Mouse (Mus musculus) megakaryocyte, embryonic 14.5 days (primary cell): Measurements from ENCODE around the gene Pop4. TPM values are rescaled to one million over a fixed set of nuclear protein-coding genes. Genes with fewer than 3 reads are reported as not detected.

Experiments
- H3K27me3 ChIP-seq: replicated peaks from 2 replicates; pipeline ENCODE3; 2012; ENCODE audit warnings: inconsistent platforms
- H3K36me3 ChIP-seq: replicated peaks from 2 replicates; pipeline ENCODE3; 2012; ENCODE audit warnings: low read length, inconsistent platforms, mixed read lengths
- H3K4me1 ChIP-seq: 2 replicates; pipeline ENCODE4 v1.6.1; 2012; ENCODE audit warnings: inconsistent platforms
- H3K4me3 ChIP-seq: replicated peaks from 2 replicates; pipeline ENCODE3; 2012; ENCODE audit warnings: moderate library complexity, mild to moderate bottlenecking, inconsistent platforms
- H3K9me3 ChIP-seq: 2 replicates; pipeline ENCODE4 v1.6.1; 2012; ENCODE audit warnings: inconsistent platforms
- FLI1 ChIP-seq: IDR thresholded peaks from 2 replicates; pipeline ENCODE4 v1.6.1; 2012; ENCODE audit warnings: low read length, inconsistent platforms, mixed read lengths
- GATA1 ChIP-seq: IDR thresholded peaks from 3 replicates; pipeline ENCODE4 v1.6.1; 2012; ENCODE audit warnings: mixed read lengths, low read length, inconsistent platforms, borderline replicate concordance
- polyA plus RNA-seq: library from polyadenylated mRNA; stranded (reverse); fragments of >175 nt; gene quantifications from 2 replicates; pipeline ENCODE4 v1.2.3, GENCODE M21; 2012; ENCODE audit warnings: low replicate concordance; ENCODE audit not compliant: insufficient read depth

The Pop4 gene
- polyA plus RNA-seq, 1 experiment, result 2.6 TPM

DNA sequence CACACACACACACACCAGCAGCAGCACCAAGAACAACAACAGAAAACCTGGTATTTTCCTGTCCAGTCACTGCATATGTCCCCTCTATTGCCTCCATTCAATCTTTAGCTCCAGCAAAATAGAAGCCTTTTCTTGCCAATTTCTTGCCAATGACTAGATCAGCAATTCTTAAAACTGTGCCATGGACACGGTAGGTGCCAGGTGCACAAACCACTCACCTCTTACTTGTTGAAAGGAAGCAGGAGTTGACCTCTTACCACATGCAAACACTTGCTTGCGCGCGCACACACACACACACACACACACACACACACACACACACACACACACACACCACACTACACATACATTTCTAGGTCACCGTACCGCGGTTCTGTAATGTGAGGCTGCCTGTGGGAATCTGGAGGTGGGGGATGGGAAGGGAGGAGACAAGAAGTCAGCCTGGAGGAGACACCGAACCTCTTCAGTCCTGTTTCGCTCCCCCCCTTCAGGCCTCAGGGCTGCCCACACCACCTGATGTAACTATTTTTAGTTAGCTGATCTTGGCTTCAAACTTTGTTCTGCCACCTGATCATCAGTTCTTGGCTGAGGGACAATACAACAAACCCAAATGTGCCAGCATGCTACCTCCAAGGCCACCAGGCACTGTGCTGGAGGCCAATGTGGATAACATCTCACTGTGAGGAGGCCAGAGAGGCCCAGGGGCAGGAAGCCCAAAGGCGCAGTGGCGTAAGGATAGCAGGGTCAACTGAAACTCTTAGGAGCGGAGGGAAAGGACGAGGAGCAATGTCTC is 46.5 kb downstream of the Pop4 start:
- TF ChIP-seq FLI1 (no peak), GATA1 (no peak)
- Histone ChIP-seq H3K27me3 (no peaks in the 10 kb centered on the region), H3K4me3 (no peak overlapping the region), H3K9me3 (no peaks in the 10 kb centered on the region), H3K4me1 (peaks cover 54% of the 10 kb centered on the region), H3K36me3 (peaks cover 32% of the 10 kb centered on the region)

DNA sequence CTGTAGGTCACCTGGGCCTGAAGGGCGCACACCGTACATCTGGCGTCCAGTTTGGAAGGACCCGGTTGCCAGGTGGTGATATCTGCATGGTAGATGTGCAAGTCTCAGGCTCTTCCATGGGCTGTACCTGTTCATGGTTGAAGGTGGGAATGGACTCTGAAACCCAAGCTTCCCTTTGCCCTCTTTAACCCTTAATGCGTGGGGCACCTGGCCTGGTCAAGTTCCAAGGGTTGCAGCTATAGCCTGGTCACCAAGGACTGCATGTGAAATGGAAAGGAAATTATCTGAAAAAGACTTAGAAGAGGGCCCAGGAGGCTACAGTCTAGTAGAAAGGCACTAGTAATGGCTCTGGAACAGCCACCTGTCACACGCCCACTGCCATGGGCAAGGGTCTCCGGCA is 50.4 kb downstream of the Pop4 start:
- no peaks in the 10 kb centered on the region for H3K27me3 ChIP-seq
- H3K4me3 ChIP-seq, result no peak overlapping the region
- TF ChIP-seq FLI1, result no peak
- peaks cover 51% of the 10 kb centered on the region for H3K4me1 ChIP-seq
- peaks cover 55% of the 10 kb centered on the region for H3K36me3 ChIP-seq
- H3K9me3 ChIP-seq, result no peaks in the 10 kb centered on the region

DNA sequence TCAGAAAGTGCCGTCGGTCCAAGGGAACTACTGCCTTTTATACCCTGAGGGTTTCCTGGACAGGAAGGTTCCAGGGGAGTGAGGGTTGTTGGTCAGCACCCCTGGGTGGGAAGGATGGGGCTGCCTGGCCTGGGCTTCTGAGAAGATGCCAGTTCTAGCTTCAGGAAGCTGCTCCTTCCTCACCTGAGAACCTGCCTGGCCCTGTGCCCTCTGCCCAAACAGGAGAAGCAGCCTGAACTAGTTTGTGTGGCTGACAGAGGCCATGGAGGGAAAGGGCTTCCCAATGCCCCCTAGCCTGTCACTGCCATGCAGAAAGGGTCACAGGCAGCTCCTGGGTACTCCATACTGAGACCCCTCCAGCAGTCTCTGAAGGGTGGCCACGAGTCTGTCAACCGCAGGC is 51.7 kb downstream of the Pop4 start:
- Histone ChIP-seq H3K27me3 (no peaks in the 10 kb centered on the region), H3K36me3 (peaks cover 53% of the 10 kb centered on the region), H3K4me3 (no peak overlapping the region), H3K9me3 (no peaks in the 10 kb centered on the region), H3K4me1 (peaks cover 57% of the 10 kb centered on the region)
- TF ChIP-seq FLI1, result no peak
- TF ChIP-seq GATA1, result no peak

DNA sequence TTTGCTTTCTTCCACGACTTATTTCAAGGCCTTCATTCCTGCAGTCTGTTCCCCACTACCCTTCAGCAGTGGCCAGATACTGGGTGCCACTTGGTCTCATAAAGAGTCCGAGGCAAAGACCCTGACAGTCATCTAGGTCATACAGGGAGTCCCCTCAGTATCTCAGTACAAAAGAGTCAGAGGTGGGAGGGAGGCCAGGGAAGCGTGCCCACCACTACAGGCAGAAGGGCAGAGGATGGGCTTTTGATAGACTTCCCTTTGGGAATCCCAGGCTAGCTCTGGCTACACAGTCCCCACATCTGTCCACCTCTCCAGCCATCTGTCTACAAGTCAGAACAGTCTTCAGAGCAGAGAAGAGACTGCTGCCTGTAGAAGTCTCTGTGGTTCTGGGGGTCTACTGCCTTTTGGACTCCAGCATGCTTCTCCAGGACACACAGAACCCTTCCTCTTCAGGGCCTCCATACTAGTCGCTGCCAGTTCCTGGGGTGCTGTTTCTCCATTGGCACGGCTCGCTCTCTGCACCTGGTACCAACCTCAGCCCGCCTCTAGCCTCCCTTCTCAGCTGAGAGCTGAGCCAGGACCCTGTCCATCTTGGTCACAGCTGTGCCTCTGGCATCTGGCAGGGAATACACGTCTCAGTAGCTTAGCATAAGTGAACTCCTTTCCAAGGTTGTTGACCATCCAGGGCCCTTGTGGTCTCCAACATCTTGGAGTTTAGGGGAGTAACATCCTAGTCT is 52.4 kb downstream of the Pop4 start:
- no peak overlapping the region for H3K4me3 ChIP-seq
- H3K36me3 ChIP-seq, result peaks cover 53% of the 10 kb centered on the region
- H3K4me1 ChIP-seq, result peaks cover 64% of the 10 kb centered on the region
- TF ChIP-seq FLI1, result no peak
- TF ChIP-seq GATA1, result no peak
- no peaks in the 10 kb centered on the region for H3K9me3 ChIP-seq
- H3K27me3 ChIP-seq, result no peaks in the 10 kb centered on the region

DNA sequence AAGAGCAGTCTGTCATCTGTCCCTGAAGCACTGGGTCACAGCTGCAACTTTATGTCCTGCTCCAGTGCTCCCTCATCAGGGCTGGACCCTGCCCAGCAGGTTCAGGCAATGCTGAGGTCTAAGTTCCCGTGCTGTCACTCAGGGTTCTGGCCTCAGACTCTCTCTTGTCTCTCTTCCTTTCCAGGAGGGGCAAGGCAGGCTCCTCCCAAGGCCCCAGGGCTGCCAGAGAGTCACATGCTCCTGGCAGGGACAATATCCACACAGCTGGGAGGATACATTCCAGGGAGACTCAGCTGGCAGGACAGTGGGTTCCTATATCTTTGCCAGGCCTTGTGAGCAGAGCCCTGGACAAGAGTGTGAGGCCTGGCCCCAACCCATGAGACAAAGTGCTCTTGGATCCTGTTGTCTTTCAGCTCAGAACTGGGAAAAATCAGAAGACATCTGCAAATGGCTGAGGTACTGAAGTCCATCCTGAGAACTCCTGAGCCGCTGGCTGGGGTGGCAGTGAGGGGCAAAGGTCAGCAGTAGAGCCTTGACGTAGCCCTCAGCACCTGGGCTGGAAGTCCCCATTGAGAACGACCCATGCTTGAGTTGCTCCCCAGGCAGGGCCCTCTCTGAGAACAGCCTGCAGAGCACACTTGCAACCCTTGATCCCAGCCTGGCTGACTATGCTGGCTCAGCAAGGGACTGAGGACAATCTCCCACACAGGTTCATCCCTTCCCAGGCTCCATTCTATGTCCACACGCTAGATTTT is 53.6 kb downstream of the Pop4 start:
- H3K4me1 ChIP-seq, result peaks cover 76% of the 10 kb centered on the region
- H3K4me3 ChIP-seq, result no peak overlapping the region
- TF ChIP-seq GATA1, result no peak
- no peak for TF ChIP-seq FLI1
- H3K9me3 ChIP-seq, result no peaks in the 10 kb centered on the region
- H3K27me3 ChIP-seq, result no peaks in the 10 kb centered on the region
- H3K36me3 ChIP-seq, result peaks cover 50% of the 10 kb centered on the region

DNA sequence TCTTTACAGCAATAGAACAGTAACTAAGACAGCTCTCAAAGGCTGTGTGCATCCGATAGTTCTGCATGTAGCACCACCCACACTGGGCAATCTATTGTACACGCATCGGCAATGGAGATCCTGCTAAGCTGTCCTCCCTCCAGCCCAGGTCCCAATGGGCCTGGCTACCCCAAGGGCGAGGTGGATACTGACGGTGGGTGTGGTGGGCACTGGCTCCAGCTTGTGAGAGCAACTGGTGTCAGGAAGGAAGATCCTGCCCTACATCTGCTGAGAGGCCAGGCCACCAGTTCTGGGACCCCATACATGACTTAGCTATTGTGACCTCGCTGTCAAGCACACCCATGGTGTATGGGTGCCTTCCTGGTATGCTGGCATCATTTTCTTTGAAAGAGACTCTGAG is 55.5 kb downstream of the Pop4 start:
- TF ChIP-seq GATA1, result no peak
- no peak for TF ChIP-seq FLI1

DNA sequence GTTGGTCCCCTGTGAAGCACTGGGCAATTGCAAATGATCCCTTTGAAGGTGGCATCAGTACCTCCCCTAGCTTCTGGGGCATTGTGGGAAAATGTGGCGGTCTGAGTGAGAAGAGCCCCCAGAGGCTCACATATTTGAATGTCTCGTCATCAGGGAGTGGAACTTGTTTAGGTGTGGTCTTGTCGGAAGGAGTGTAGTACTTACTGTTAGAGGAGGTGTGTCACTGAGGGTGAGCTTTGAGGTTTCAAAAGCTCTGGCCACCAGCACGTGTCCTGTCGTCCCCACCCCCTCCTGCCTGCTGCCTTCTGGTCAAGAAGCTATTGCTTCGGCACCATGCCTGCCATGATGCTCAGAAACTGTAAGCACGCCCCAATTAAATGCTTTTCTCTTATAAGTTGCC is 55.9 kb downstream of the Pop4 start:
- peaks cover 66% of the 10 kb centered on the region for H3K4me1 ChIP-seq
- no peak overlapping the region for H3K4me3 ChIP-seq
- no peaks in the 10 kb centered on the region for H3K9me3 ChIP-seq
- H3K27me3 ChIP-seq, result no peaks in the 10 kb centered on the region
- H3K36me3 ChIP-seq, result peaks cover 40% of the 10 kb centered on the region
- TF ChIP-seq GATA1 (no peak), FLI1 (no peak)

More for the DNA sequence above, 55.5 kb downstream of the Pop4 start:
- Histone ChIP-seq H3K36me3 (peaks cover 44% of the 10 kb centered on the region), H3K27me3 (no peaks in the 10 kb centered on the region), H3K4me1 (peaks cover 70% of the 10 kb centered on the region), H3K4me3 (no peak overlapping the region), H3K9me3 (no peaks in the 10 kb centered on the region)

DNA sequence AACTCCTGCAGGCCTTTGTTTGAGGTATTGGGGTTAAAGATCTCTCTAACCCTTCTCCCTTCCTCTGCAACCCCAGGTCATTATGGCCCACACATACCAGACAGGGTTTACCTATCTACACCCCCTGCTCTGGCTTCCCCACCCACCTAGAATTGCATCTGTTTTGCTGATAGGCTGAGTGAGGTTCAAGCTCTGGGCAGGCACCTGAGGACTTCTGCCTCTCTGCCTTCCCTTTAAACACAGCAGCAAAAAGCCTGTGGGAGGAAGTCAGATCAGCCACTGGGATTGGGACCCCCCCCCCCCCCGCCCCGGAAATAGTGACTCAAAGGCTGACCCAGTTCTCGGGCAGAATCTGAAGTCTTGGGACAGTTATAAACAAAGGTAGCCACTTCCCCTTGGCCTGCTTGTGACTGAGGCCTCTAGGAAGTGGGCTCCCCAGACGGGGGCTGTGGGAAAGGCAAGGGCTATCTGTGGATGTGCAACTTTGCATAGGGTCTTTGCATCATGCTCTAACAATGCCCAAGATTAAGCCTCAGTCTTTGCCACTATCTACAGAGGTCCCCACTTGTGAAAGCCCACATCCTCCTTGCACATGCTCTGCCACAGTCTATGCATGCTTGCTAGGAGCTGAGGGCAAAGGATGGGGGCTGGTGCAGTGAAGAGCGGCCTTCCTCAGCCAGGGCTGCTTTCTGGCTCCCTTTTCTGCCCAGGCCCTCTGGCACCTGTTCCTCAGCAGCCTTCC is 56.6 kb downstream of the Pop4 start:
- H3K36me3 ChIP-seq, result peaks cover 41% of the 10 kb centered on the region
- peaks cover 64% of the 10 kb centered on the region for H3K4me1 ChIP-seq
- H3K9me3 ChIP-seq, result no peaks in the 10 kb centered on the region
- H3K27me3 ChIP-seq, result no peaks in the 10 kb centered on the region
- H3K4me3 ChIP-seq, result peak overlapping the region; percentile 44
- TF ChIP-seq FLI1 (no peak), GATA1 (no peak)

DNA sequence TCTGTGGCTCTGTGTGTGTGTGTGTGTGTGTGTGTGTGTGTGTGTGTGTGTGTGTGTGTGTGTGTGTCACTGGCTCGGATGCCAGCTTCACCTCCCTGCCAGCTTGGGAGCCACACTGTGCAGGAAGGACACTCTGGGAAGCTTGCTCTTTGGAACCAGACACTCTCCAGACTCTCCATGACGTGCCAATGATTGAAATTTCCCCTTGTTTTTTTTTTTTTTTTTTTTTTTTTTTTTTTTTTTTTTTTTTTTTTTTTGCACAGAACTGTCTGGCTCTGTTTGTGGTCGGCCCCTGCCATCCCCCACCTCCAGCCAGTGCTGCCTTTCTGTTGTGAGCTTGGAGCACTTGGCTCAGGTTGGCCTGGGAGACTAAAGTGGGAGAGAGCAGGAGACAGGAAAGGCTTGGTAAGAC is 58.6 kb downstream of the Pop4 start:
- Histone ChIP-seq H3K27me3 (no peaks in the 10 kb centered on the region), H3K4me1 (peaks cover 68% of the 10 kb centered on the region), H3K9me3 (no peaks in the 10 kb centered on the region), H3K36me3 (peaks cover 32% of the 10 kb centered on the region), H3K4me3 (no peak overlapping the region)
- TF ChIP-seq GATA1 (no peak), FLI1 (no peak)

Other genes with a start within 250 kb of the Pop4 start
- gene Uri1, start 247.9 kb downstream of the Pop4 start, polyA plus RNA-seq, result 2.9 and 5.6 TPM in 2 replicates
- gene Ccne1, start 163.9 kb downstream of the Pop4 start, polyA plus RNA-seq, result 5.8 and 5.9 TPM in 2 replicates
- gene 1600014C10Rik, start 88.2 kb downstream of the Pop4 start, polyA plus RNA-seq, result 2.2 and 22.1 TPM in 2 replicates
- 0.97 and 2.8 TPM in 2 replicates for gene Plekhf1, start 43.4 kb downstream of the Pop4 start, polyA plus RNA-seq